Mouse (Mus musculus) right cerebral cortex, postnatal 10 days (tissue): ENCODE measurements around the gene Dok3.
A peak's percentile ranks its signal among the peaks of the same experiment; 100 is the strongest.
"Not testable (repeated sequence)": the region's sequence is repeated elsewhere in the genome, so short reads cannot be mapped to it uniquely, and the experiment has no call there.

Experiments
- DNase-seq, 2 experiments: peaks; one replicate each; pipeline ENCODE4 v3.0.0; 2021; ENCODE audit warnings: low spot score in 2 of 2

The Dok3 gene

DNA sequence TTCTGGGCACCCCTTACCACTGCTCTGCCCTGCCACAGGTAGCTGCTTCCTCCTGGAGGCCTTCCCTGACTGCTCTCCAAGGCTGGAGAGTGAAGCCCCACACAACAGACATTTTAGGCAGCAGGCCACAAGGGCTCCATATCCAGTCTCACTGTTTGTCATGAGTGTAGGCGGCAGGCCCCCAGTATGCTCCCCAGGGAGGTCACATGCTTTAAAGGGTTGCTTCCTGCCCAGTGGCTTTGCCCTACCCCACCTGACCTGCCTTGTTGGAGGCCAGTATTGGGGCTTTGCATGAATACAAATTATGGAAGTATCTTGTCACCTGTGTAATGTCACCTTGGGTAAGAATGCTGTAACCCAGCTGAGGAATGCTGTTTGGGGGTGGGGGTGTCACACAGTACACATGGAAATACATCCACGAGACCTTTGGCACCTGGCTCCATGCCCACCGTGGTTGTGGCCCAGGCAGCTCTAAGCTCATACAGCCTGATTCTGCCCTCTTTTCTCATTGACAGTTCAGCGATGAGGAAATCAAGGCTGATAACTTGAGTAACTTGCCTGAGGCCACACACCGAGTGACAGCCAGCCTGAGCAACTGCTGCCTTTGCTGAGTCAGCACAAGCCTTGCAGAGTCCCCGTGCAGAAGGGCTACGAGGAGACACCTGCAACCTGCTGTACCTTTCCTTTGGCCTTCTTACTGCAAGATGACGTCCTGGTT lies at the start of gene Dok3:
Gene Dok3 (minus strand): TSS at position 99 of the 718 bp plus-strand sequence.
- DNase-seq = no peak

DNA sequence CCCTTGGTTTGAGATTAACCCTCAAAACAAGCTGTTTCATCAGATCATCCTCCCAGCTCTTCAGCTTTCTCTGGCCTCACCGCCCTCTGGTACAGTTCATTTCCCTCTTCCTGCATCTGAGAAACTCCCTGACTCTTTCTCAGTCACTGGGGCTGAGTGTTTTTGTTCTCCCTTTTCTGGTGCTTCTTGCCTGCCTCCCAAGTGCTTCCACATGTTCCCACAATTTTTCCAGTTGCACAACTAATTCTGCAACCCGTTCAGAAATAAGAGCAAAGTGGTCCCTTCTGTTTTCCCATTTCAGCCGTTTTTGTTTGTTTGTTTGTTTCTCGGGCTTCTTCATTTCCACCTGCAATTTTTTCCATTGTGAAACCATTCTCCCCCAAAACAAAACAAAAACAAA lies 49.0 kb upstream of the Dok3 start:
- DNase-seq = no peak

DNA sequence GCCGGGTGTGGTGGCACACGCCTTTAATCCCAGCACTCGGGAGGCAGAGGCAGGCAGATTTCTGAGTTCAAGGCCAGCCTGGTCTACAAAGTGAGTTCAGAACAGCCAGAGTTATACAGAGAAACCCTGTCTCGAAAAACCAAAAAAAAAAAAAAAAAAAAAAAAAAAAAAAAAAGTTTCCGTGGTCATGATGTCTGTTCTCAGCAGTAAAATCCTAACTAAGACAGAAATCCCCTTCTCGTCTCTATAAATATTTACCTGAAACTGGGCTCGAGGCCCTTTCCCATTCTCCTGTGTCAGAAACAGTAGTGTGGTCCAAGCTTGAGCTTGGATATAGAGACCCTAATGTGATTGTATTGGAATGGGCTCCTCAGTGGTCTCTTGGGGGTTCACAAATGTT lies 47.8 kb upstream of the Dok3 start:
- DNase-seq = not testable (repeated sequence)

DNA sequence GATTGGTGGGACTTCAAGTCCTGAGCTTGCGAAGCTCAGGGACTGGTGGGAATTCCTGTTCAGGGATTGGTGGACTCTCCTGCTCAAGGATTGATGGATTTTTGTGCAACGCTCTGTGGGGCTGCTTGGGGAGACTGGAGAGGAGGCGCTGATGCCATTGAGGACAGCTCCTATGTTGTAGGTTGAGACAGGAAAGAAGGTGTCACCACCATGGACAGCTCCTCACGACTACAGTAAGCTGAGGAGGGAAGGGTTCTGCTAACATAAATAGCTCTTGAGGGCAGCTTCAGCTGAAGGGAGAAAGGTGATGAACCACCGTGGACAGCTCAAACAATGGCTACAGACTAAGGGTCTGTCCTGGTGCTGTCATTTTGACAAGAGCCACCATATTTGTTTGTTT lies 46.8 kb upstream of the Dok3 start:
- no peak for DNase-seq

DNA sequence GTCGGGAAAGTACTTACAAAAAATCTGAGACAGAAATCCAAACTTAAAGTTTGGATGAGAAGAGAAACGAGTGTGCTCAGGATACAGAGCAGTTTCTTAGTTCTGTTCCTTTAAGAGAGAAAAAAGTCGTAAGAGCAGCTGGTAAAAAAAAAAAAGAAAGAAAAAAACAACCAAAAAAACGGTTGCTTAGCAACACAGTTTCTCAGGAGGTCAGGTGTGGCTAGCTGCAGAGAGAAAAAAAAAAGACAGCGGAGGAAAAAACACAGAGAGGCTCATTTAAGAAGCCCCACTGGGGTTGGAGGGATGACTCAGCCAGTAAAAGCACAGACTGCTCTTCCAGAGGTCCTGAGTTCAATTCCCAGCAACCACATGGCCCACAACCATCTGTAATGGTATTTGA lies 45.2 kb upstream of the Dok3 start:
- no peak for DNase-seq

DNA sequence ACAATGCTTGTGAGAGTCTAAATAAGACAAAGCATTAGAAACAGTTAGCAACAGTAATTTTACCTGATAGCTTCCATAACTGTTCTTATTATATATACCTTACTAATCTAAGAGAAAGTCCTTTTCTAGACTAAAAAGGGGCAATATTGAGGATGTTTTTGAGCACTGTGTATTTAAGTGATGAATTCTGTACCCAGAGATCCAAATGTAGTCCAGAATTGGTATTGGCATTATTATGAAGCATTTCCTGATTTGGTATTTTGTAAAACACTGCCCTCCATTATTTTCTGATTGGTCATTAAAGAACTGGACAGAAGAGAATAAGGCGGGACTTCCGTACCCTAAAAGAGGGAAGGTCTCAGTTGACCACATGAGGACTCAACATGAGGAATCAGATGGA lies 44.3 kb upstream of the Dok3 start, which contains the start of gene Tmed9:
Gene Tmed9 (plus strand): TSS at position 301 of the 400 bp plus-strand sequence.
- DNase-seq = no peak

DNA sequence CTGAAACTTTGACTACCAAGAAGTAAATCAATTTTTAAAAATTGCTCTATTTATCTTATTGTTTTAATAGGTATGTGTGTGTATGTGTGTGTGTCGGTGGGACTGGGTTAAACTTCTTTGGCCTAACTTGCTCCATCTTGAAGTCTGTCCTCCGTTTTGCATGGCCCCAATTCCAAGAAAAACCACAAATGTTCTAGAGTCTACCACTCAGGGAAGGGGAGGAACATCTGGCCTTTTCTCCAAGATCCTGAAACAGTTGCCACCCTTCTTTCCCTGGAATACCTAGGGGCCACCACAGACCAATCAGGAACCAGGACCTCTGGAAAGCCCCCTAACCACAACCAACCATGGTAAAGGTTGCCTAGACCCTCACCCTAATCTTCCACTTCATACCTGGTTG lies 42.9 kb upstream of the Dok3 start:
- no peak for DNase-seq

DNA sequence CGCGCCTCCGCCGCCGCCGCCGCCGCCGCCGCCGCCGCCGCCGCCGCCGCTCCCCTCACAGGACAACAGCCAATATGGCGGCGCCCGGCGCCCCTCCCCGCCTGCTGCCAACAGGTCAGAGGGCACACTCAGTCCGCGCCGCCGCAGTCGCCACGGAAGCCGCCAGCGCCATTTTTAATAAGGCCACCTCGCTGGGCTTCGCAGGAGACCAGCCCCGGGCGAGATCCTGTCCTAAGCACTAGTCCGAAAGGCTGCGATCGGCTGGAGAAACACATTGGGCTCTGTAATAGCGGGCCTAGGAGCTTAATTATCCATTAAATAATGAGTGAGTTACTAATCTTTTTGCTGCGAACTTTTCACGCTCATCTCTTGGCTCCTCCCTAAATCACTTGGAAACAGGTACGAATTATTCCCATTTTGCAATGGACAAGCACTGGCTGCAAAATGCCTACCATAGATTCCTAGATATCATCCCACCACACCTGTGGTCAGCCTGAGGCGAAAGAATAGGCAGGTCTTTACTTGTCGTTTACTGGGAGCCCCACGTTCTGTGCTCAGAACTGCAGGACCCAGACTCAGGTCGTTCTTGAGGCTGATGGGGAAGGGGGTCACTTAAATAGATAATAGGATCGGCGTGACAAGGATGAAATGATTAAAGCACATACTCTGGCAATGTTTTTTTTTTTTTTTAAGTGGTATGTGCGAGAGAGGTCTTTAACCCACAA lies 42.1 kb upstream of the Dok3 start, which contains the start of gene Fam193b:
Gene Fam193b (minus strand): TSS at position 94 of the 725 bp plus-strand sequence.
- DNase-seq = peak; percentile 95 to 96

DNA sequence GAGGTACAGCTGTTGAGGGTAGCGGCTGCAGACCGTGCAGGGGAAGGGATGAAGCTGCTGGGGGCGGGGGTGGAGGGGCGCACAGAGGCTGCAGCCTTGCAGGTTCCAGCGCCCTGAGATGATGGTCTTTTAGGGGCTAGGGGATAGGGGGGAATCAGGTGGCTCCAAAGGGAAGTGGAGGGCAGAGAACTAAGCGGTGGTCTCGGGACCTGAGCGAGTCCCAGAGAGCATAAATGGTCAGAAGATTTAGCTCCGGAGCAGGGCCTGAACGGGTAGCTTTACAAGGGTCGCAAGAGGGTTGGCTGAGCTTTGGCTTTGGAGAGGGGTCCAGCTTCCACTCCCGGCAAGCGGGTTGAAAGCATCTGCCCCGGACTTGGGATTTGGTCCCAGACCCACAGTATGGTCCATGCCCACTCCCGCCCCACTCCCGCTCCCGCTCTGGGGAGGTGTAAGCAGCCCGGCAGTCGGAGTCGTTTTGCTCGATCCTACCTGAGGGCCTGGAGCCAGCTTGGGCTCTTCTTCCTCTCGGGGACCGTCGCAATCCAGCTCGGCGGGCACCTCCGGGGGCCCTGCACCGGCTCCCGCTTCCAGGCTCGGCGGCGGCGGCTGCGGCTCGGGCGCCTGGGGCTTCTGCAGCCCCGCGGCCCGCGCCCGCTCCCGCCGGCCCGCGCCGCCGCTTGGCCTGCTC lies 41.3 kb upstream of the Dok3 start:
- peak; percentile 62 to 67 for DNase-seq

DNA sequence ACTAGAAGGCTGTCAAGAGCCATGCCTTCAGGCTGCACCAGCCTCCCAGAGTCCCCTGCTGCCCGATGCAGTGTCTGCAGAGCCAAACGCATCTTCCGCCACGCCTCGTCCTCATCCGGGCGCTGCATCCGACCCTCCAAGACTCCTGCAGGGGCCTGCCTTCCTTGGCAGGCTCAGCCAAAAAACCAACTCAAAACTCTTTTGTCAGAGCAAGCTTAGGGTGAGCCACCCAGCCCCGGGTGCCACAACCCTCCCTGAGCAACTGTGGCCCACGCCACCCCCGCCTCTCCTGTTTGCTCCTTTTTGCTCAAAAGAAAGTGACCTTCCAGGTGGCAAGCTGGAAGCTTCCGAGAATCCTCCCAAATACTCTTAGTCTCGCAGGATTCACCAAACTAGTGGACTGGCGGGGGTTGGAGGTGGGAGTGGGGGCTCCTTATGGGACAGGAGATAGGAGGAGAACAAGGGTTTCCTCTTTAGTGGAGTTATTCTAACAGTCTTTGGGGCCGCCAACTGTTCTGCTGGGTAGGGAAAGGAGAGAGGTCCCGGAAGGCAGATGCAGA lies 40.7 kb upstream of the Dok3 start:
- peak; percentile 57 to 69 for DNase-seq

DNA sequence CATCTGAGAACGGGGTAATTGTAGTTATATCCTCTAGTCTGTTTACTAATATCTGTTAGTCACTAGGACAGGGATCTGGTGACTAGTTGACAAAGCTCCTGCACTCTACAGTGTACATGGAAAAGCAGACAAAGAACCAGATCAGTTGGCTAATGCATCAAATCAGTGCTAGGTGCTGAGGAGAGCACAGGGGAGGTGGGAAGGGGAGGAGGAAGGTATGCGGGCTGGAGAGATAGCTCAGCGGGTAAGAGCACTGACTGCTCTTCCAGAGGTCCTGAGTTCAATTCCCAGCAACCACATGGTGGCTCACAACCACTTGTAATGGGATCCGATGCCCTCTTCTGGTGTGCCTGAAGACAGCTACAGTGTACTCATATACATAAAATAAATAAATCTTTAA lies 39.4 kb upstream of the Dok3 start:
- DNase-seq = not testable (repeated sequence)

DNA sequence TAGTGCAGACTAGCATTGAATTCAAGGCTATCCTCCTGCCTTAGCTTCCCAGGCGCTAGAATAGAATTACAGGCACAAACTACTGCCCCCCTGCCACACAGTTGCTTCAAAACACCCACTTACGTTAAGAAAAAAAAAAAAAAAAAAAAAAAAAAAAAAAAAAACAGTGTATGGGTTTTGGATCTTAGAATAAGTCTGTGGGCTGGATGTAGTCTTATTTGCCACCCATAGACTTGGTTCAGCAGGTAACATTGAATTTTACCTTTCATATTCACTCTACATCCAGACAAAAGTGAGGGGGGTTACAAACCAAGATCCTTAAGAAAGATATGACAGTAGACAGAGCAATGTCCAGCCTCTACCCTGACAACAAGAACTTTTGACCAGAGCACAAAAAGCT lies 38.9 kb upstream of the Dok3 start:
- DNase-seq = no peak

DNA sequence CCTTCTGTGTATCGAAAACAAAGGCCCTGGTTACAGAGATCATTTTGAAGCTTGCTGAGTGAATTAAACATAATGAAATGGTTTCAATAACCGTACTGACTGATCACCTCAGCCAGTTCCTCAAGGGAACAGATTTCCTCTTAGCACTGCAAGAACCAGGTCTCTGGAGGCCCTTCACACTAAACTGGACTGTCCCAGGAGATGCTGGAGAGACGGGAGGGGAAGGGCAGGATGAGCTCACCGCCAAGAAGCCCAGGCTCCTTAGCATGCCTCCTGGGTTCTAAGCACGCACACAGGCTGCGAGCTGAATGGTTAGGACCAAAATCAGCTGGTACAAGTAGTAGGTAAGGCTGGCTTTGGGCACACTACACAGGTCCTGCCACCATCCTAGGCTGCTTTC lies 37.9 kb upstream of the Dok3 start:
- no peak for DNase-seq

DNA sequence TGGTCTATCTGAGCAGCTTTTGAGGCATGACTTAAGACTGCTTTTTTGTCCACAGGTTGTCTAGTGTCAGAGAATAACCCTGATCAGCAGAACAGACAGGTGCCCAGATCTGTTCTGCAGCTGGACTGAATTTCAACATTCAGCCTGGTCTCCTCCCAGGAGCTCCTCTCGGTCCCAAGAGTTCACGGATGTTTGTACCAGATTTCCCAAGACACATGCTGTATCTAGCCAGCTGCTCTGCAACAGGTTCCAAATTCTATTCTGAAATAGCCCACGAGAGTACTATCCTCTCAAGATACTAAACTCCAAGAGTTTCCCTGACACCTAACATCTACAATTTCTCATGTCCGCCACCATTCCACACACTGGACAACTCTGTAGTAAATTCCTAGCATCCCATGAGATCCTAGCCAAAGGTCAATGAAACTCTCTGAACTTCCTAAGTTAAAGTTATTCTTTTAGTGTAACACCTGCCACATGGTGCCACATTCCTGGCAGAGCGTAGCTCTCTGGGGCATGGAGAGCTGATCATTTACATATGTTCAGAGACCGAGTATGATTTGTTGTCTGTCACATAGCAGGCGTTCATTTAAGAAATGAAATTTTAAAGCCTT lies 34.3 kb upstream of the Dok3 start:
- no peak for DNase-seq

DNA sequence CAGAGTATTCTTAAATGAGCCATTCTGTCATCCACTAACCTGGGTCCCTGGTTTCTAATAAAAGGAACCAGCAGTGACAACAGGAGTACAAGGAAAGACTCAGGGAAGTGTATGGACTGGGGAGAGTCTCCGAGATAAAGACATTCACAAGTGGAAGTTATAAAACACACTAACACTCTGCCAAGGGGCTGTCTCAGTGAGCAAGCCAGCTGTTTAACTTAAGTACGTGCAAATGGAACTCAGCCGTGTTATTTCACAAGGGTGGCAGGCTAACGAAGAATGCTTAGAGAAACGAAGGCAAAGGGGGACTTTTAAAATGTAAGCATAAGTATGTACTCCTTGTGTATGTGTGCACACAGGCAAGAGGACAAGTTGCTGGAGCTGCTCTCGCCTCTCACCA lies 28.4 kb upstream of the Dok3 start:
- no peak for DNase-seq

DNA sequence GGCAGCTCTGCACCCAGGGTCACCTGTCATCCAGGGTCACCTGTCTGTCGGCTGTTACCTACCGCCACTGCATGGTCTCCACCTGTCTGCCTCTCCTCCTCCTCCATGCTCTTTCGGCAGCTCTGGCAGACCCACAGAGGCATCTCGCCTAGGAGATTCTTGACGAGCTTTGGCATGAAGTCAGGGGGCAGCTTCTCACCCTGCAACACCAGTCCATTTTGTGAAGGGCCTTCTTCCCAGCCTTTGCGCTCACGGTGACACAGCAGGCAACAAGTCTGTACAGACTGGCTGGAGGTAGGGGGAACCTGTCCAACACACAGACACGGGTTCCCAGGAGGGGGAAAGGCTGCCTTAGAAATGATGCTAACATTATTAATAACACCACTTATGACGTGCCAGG lies 26.8 kb upstream of the Dok3 start:
- DNase-seq = no peak

DNA sequence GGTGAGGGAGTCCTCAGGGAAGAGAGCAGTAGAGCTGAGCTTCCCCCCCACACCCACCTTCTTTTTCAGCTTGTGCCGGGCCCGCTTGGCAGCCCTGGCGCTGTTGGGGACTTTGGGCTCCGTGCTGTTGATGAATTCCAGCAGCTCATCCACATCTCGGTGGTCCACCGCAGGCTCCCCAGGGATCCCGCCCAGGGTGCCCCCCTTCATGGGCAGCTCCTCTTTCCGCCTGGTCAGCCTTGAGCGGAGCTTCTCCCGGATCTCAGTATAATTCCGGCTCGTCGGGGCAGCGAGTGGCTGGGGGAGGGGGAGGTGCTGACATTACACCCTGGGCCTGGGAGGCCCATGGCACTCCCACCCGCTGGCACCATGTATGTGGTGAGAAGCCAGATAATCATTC lies 20.0 kb upstream of the Dok3 start:
- DNase-seq = no peak

DNA sequence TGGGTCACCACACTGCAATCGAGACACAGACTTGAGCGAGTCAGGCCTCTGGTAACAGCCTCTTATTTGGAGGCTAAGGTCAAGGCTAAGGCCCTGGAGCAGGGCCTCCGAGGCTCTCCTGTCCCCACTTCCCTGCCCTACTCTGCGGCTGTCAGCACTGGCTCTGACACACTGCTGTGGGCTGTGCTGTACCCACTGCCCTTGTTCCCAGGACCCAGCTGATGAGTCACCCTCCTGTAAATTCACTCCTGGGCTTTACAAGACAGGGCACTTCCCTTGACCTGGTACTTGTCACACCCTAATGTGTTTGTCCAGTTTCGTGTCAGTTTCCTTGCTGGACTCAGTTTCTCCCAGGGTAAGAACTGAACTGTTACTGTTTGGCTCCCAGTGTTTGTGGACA lies 19.3 kb upstream of the Dok3 start:
- DNase-seq = no peak

DNA sequence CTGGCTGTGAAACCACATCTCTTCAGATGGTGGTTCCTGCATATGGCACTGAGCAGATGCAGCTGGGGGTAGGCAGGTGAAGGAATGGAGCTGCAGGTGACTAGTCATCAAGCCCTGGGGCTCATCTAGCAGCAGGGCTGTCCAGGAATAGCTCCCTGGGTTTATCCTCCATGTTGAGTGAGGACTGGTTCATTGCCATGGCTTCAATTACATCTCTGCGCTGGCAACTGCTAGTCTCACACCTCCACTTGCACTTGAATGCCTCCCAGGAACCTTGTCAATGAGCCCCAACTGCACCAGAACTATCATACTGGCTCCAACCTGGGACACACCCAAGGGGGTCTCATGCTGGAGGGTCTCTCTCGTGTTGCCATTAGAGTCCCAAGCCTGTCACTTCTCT lies 18.8 kb upstream of the Dok3 start:
- no peak for DNase-seq

DNA sequence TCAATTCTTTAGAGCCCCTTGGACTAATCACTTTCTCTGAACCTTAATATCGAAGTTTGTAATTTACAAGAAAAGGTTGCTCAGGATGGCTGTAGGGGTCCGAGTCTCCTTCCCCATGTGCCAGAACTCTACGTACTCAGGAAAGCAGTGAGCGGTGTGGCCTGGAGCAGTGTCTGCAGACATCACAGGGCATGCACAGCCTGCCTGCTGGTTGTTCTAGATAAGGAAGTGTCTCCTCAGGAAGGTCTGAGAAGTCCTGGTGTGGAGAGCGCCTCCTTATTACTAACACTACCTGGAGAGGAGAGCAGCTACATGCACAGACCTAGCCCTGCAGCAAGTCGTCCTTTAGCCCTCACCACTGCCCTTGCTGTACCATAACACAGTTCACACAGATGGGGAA lies 15.7 kb upstream of the Dok3 start:
- DNase-seq = no peak

DNA sequence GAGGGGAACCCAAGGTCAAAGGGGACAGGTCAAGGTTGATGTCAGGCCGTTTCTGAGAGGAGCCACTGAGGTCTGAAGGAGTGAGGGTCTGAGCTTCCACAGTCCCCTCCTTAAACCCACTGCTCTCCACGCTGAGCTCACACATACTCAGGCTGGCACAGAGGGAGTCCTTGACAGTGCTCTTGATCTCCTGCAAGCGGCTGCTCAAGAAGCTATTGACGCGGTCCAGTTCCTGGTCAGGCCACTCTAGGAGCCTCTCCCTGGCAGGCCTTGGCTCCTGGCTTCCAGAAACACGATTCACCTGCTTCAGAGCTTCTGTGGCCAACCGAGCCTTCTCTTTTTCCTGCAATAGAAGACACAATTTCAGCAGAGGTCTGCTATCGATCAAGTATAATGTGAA lies 14.4 kb upstream of the Dok3 start:
- DNase-seq = no peak

DNA sequence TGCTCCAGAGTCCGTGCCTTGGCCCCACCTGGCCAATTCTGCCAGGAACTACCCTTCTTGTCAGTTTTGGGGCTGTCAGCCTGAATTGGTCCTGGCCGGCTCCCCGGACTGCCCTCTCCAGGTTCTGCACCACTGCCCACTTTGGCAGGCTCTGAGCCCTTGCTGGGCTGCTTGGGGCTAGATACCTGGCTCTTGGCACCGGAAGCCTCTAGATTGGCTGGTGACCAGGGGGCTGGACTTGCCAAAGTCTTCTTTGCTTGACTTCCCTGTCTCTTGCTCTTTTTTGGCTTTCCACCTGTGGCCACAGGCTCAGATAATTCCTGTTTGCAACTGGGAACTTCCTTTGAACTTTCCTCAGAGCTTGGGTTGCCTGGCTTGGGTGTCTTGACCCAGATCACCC lies 13.8 kb upstream of the Dok3 start:
- DNase-seq = no peak
